Mouse (Mus musculus) cerebellum, adult 2 months (tissue): ENCODE data around the gene Shank2.

Source experiments
- CTCF ChIP-seq: fragments of 200-500 bp; IDR thresholded peaks from 2 replicates; pipeline ENCODE4 v1.5.1; 2011; ENCODE audit warnings: low read depth, mild to moderate bottlenecking, control low read depth, low read length, moderate library complexity, borderline replicate concordance; ENCODE audit not compliant: insufficient read depth
- POLR2A ChIP-seq: fragments of 200-500 bp; IDR thresholded peaks from 2 replicates; pipeline ENCODE4 v1.6.1; 2011; ENCODE audit warnings: low read length, control low read depth, borderline replicate concordance; ENCODE audit not compliant: insufficient read depth

- TF ChIP-seq CTCF (no peak), POLR2A (no peak)
These were observed 112.5 kb downstream of the Shank2 start for GRCm38 (mm10) chr7:144114230-144114629.
